ENCODE assay signal across 11 mouse cellular contexts in genomic region chr9:60714191-60714590, GRCm38 (mm10). TPM values are rescaled to one million over a fixed set of nuclear protein-coding genes. Genes with fewer than 3 reads are reported as not detected.
DNase-seq lines count a peak whose midpoint lies in the region; ATAC-seq lines count a peak whose summit lies in the region.
"Had no signal": no experiment of that assay in that cellular context is flagged by ENCODE, and none has a peak within 500 bp of the region (broad histone marks: within the 10 kb centered on the region; RNA-seq: fewer than 3 reads in every experiment).

No protein-coding gene starts in this region.

- H3K4me2 ChIP-seq in midbrain, embryonic 13.5 days (replicated peaks), result peak overlapping the region; percentile 93; the same call in 1 of the 2 replicates
- H3K4me2 ChIP-seq in embryonic facial prominence, embryonic 14.5 days (ENCODE audit: low read depth, low read length), result peak overlapping the region; percentile 82; the same call in 1 of the 2 replicates
- peak overlapping the region; percentile 96 for H3K4me2 ChIP-seq in neural tube, embryonic 15.5 days
- H3K4me2 ChIP-seq: liver, embryonic 15.5 days had no signal

- ATAC-seq in midbrain, embryonic 13.5 days, result no peak
- ATAC-seq in embryonic facial prominence, embryonic 14.5 days (ENCODE audit: low read depth), result no peak
- no peak for ATAC-seq in neural tube, embryonic 15.5 days (ENCODE audit: low FRiP score)

- H3K9me3 ChIP-seq in midbrain, embryonic 13.5 days, result no peaks in the 10 kb centered on the region
- no peaks in the 10 kb centered on the region for H3K9me3 ChIP-seq in midbrain, embryonic 10.5 days (replicated peaks)
- no peaks in the 10 kb centered on the region for H3K9me3 ChIP-seq in embryonic facial prominence, embryonic 14.5 days (ENCODE audit: control insufficient read depth, low read length)
- no peaks in the 10 kb centered on the region for H3K9me3 ChIP-seq in neural tube, embryonic 15.5 days (replicated peaks)
- H3K9me3 ChIP-seq: G1E; liver, embryonic 15.5 days had no signal

- H3K4me3 ChIP-seq in midbrain, embryonic 13.5 days (replicated peaks), result peak overlapping the region; percentile 64; the same call in 1 of the 2 replicates
- H3K4me3 ChIP-seq in midbrain, embryonic 10.5 days, result no peak overlapping the region
- no peak overlapping the region for H3K4me3 ChIP-seq in embryonic facial prominence, embryonic 14.5 days (ENCODE audit: low read depth, low read length)
- H3K4me3 ChIP-seq in neural tube, embryonic 15.5 days (replicated peaks), result peak overlapping the region; percentile 68
- H3K4me3 ChIP-seq: liver, embryonic 15.5 days had no signal

- peak overlapping the region; percentile 83; the same call in 1 of the 2 replicates for H3K9ac ChIP-seq in midbrain, embryonic 13.5 days (replicated peaks)
- H3K9ac ChIP-seq in embryonic facial prominence, embryonic 14.5 days (ENCODE audit: low read depth, low read length), result no peak overlapping the region
- H3K9ac ChIP-seq in neural tube, embryonic 15.5 days (replicated peaks), result peak overlapping the region; percentile 75
- H3K9ac ChIP-seq: liver, embryonic 15.5 days had no signal

- H3K36me3 ChIP-seq in midbrain, embryonic 13.5 days, result no peaks in the 10 kb centered on the region
- H3K36me3 ChIP-seq in midbrain, embryonic 10.5 days, result no peaks in the 10 kb centered on the region
- H3K36me3 ChIP-seq in embryonic facial prominence, embryonic 14.5 days (ENCODE audit: control insufficient read depth, insufficient read depth, low read length), result no peaks in the 10 kb centered on the region
- no peaks in the 10 kb centered on the region for H3K36me3 ChIP-seq in neural tube, embryonic 15.5 days
- H3K36me3 ChIP-seq: G1E; liver, embryonic 15.5 days had no signal

- intact Hi-C loops in heart, postnatal 25 days (cut with DNase I), result no loop called here

- H3K4me1 ChIP-seq in midbrain, embryonic 13.5 days (replicated peaks), result peaks cover 26% of the 10 kb centered on the region
- peaks cover 16% of the 10 kb centered on the region for H3K4me1 ChIP-seq in midbrain, embryonic 10.5 days
- no peaks in the 10 kb centered on the region; the same call in 1 of the 2 replicates for H3K4me1 ChIP-seq in embryonic facial prominence, embryonic 14.5 days (ENCODE audit: control insufficient read depth, insufficient read depth, low read length)
- H3K4me1 ChIP-seq in neural tube, embryonic 15.5 days, result peaks cover 38% of the 10 kb centered on the region
- H3K4me1 ChIP-seq: liver, embryonic 15.5 days had no signal

- DNase-seq in heart, adult 18-20 months, result peak; percentile 34 to 39
- DNase-seq in heart, postnatal 25 days (ENCODE audit: low spot score), result no peak
- no peak for DNase-seq in midbrain, embryonic 10.5 days (ENCODE audit: low spot score)
- no peak for DNase-seq in embryonic facial prominence, embryonic 14.5 days (ENCODE audit: low spot score)
- DNase-seq in spleen, adult 12 weeks (ENCODE audit: low spot score), result no peak
- no peak for DNase-seq in thymus, postnatal 10 days (ENCODE audit: low spot score in 2 of 2)
- DNase-seq: thymus, postnatal 4 days had no signal

- 83% methylated on average over 6 of the region's 6 CpGs for WGBS in midbrain, embryonic 13.5 days
- WGBS in midbrain, embryonic 10.5 days, result 91% methylated on average over 6 of the region's 6 CpGs
- whole genome bisulfite sequencing in embryonic facial prominence, embryonic 14.5 days, result 72% methylated on average over 6 of the region's 6 CpGs
- WGBS in neural tube, embryonic 15.5 days, result 76% methylated on average over 6 of the region's 6 CpGs

- no peak overlapping the region for H3K27ac ChIP-seq in midbrain, embryonic 13.5 days
- no peak overlapping the region for H3K27ac ChIP-seq in midbrain, embryonic 10.5 days (replicated peaks)
- no peak overlapping the region for H3K27ac ChIP-seq in embryonic facial prominence, embryonic 14.5 days (replicated peaks; ENCODE audit: low read depth, low read length)
- 0 out of 2 replicates have a peak overlapping the region, but pooled peaks have one; percentile 15 for H3K27ac ChIP-seq in neural tube, embryonic 15.5 days (replicated peaks)
- H3K27ac ChIP-seq: liver, embryonic 15.5 days had no signal

- 0 out of 2 replicates have a peak, but pooled peaks cover 5% of the 10 kb centered on the region for H3K27me3 ChIP-seq in midbrain, embryonic 13.5 days
- H3K27me3 ChIP-seq in midbrain, embryonic 10.5 days (ENCODE audit: low read depth, poor library complexity, severe bottlenecking), result peaks cover 40% of the 10 kb centered on the region
- H3K27me3 ChIP-seq in embryonic facial prominence, embryonic 14.5 days (replicated peaks; ENCODE audit: control insufficient read depth, insufficient read depth, low read length), result no peaks in the 10 kb centered on the region
- H3K27me3 ChIP-seq in neural tube, embryonic 15.5 days (replicated peaks), result no peaks in the 10 kb centered on the region

RNA-seq across cellular contexts. Expression of gene Larp6, which starts 1.4 kb away (rescaled TPM):
- total RNA-seq in heart, adult 18-20 months (2021), result 1 to 10 TPM; 1.1 to 1.3 TPM
- total RNA-seq in heart, postnatal 25 days (2021), result 1 to 10 TPM; 1.3 to 1.5 TPM
- polyA plus RNA-seq in midbrain, embryonic 13.5 days (2015; fragmentation: Nextera tagmentation; extraction: Ambion mirVana), result 6.5 and 7.7 TPM in 2 replicates
- polyA plus RNA-seq in midbrain, embryonic 10.5 days (2016; fragmentation: Nextera tagmentation; extraction: Ambion mirVana), result 1.2 and 1.9 TPM in 2 replicates
- polyA plus RNA-seq in embryonic facial prominence, embryonic 14.5 days (2014; fragmentation: Nextera tagmentation; extraction: Ambion mirVana), result 3.3 and 4.7 TPM in 2 replicates
- polyA plus RNA-seq in neural tube, embryonic 15.5 days (2015; fragmentation: Nextera tagmentation; extraction: Ambion mirVana), result 21.5 and 24.1 TPM in 2 replicates
- total RNA-seq: G1E had no signal
- polyA plus RNA-seq: G1E had no signal

RNA-seq across cellular contexts. Expression of gene Lrrc49, which starts 26.2 kb away (rescaled TPM):
- 1 to 10 TPM; 3.5 to 4.4 TPM for total RNA-seq in heart, adult 18-20 months (2021)
- total RNA-seq in heart, postnatal 25 days (2021), result 1 to 10 TPM; 4.1 to 4.3 TPM
- polyA plus RNA-seq in midbrain, embryonic 13.5 days (2015; fragmentation: Nextera tagmentation; extraction: Ambion mirVana), result 79.2 and 83.6 TPM in 2 replicates
- 27.6 and 38.9 TPM in 2 replicates for polyA plus RNA-seq in midbrain, embryonic 10.5 days (2016; fragmentation: Nextera tagmentation; extraction: Ambion mirVana)
- 20.4 and 22.9 TPM in 2 replicates for polyA plus RNA-seq in embryonic facial prominence, embryonic 14.5 days (2014; fragmentation: Nextera tagmentation; extraction: Ambion mirVana)
- polyA plus RNA-seq in neural tube, embryonic 15.5 days (2015; fragmentation: Nextera tagmentation; extraction: Ambion mirVana), result 65.7 and 77.7 TPM in 2 replicates

Comparison
In these comparisons a context has a peak if more than half of its experiments do, and no peak if none do; other contexts are left out.
1. DNase-seq: peak in heart, adult 18-20 months (2 of 2); none in heart, postnatal 25 days (single experiment), midbrain, embryonic 10.5 days (single experiment), embryonic facial prominence, embryonic 14.5 days (single experiment), spleen, adult 12 weeks (single experiment) and thymus, postnatal 10 days (0 of 2).
2. H3K4me3 ChIP-seq: peak in midbrain, embryonic 13.5 days (single experiment) and neural tube, embryonic 15.5 days (single experiment); none in midbrain, embryonic 10.5 days (single experiment) and embryonic facial prominence, embryonic 14.5 days (single experiment).
3. Peak in every context shown above with its lines, with median percentiles within 50 percentile points of each other: H3K4me2 ChIP-seq.